Mouse (Mus musculus): ENCODE results near the gene Smarcc2. TPM values are rescaled to one million over a fixed set of nuclear protein-coding genes. Genes with fewer than 3 reads are reported as not detected.
A peak's percentile ranks its signal among the peaks of the same experiment; 100 is the strongest.

The Smarcc2 gene
- polyA plus RNA-seq, 1 experiment from 2014 or later, result 93.6 TPM

DNA sequence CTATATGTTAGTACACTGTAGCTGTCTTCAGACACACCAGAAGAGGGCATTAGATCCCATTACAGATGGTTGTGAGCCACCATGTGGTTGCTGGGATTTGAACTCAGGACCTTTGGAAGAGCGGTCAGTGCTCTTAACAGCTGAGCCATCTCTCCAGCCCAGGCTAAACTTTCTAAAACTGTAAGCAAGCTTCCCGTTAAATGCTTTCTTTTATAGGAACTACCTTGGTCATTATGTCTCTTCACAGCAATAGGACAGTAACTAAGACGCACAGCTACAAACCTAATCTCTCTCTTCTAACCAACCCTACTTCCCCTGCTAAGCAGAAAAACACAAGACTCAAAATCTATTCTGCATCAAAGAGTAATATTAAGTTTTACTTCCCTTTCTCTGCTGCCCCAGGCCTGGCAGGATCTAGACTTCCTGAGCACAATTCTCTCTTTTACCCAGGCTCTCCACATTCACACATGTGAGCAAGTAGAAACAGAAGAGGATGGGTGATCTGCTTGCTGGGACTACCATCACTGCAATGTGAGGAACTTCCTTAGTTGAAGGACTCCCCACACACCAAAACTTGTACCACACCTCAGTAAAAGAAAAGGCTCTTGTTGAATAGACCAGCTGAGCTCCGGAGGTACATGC, 76.7 kb downstream of the Smarcc2 start:
- WGBS, result 67% methylated on average over 4 of the region's 4 CpGs
- peak overlapping the region; percentile 19; the same call in 1 of the 2 replicates for H3K4me3 ChIP-seq (replicated peaks)
- H3K9ac ChIP-seq, result no peak overlapping the region
- peak; percentile 13; the same call in 1 of the 2 replicates for ATAC-seq (ENCODE audit: insufficient number of reproducible peaks, low FRiP score, low TSS enrichment, low read depth)
- H3K27me3 ChIP-seq, result no peaks in the 10 kb centered on the region
- peak overlapping the region; percentile 82 for H3K27ac ChIP-seq (replicated peaks)
- H3K36me3 ChIP-seq, result no peaks in the 10 kb centered on the region
- peaks cover 10% of the 10 kb centered on the region; the same call in 1 of the 2 replicates for H3K4me1 ChIP-seq
- no peaks in the 10 kb centered on the region for H3K9me3 ChIP-seq (replicated peaks)
- H3K4me2 ChIP-seq (replicated peaks), result peak overlapping the region; percentile 45

DNA sequence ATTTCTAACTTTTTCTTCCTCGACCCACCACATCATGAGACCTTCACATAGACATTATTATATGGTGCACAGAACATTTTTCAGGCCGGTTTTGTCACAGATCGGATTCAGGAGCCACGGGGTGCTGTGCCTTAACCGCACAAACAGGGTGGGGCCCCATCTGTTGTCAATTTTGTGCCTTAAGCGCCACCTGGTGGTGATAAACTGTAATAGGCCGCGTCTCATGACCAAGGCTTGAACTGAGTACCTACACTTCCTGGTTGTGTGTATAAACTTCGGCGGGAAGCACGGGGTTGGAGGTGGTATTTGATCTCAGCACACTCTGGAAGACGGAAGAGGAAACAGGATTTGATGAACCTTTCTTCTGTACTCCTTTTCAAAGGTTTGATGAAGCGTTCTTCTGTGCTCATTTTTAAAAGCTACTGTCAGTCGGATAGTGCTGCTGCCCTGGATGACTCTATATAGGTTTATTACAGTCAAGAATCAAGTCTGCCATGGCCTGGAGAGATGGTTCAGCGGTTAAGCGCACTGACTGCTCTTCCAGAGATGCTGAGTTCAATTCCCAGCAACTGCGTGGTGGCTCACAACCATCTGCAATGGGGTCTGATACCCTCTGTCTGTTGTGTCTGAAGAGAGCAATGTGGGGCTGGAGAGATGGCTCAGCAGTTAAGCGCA, 77.4 kb downstream of the Smarcc2 start:
- H3K4me3 ChIP-seq (replicated peaks), result peak overlapping the region; percentile 19
- H3K4me2 ChIP-seq (replicated peaks), result peak overlapping the region; percentile 45
- ATAC-seq (ENCODE audit: insufficient number of reproducible peaks, low FRiP score, low TSS enrichment, low read depth), result peak; percentile 93
- WGBS, result 13% methylated on average over 18 of the region's 18 CpGs
- no peak overlapping the region for H3K9ac ChIP-seq
- peaks cover 5% of the 10 kb centered on the region; the same call in 1 of the 2 replicates for H3K36me3 ChIP-seq
- no peaks in the 10 kb centered on the region for H3K27me3 ChIP-seq
- H3K9me3 ChIP-seq (replicated peaks), result no peaks in the 10 kb centered on the region
- H3K27ac ChIP-seq (replicated peaks), result peak overlapping the region; percentile 82
- H3K4me1 ChIP-seq, result peaks cover 10% of the 10 kb centered on the region; the same call in 1 of the 2 replicates

DNA sequence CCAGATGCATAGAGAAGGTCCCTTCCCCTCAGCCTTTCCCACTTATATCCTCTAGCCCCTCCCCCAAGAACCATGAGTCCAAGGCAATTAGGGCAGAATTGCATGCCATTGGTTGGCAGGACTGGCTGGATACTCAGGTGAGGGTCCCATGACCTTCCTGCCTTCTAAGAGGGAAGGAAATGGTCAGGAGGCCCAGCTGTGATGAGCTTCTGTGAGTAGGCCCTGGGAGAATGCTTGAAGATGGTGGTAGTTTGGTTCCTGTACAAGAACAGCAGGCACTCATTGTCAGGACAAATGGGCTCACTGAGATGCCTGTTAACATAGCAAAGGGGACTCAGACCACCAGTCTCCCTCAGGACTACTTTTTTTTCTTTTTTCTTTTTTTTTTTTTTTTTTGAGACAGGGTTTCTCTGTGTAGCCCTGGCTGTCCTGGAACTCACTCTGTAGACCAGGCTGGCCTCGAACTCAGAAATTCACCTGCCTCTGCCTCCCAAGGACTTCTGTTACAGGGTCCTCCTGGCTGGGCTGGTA, 79.4 kb downstream of the Smarcc2 start:
- H3K36me3 ChIP-seq, result peaks cover 19% of the 10 kb centered on the region
- H3K4me2 ChIP-seq (replicated peaks), result no peak overlapping the region
- no peak for ATAC-seq (ENCODE audit: insufficient number of reproducible peaks, low FRiP score, low TSS enrichment, low read depth)
- no peak overlapping the region for H3K27ac ChIP-seq (replicated peaks)
- WGBS, result 81% methylated on average over 1 of the region's 1 CpGs
- no peak overlapping the region for H3K9ac ChIP-seq
- H3K27me3 ChIP-seq, result no peaks in the 10 kb centered on the region
- no peak overlapping the region for H3K4me3 ChIP-seq (replicated peaks)
- H3K4me1 ChIP-seq, result peaks cover 10% of the 10 kb centered on the region; the same call in 1 of the 2 replicates
- no peaks in the 10 kb centered on the region for H3K9me3 ChIP-seq (replicated peaks)

Small RNAs within 50 kb of the gene (microRNA-seq; reads per million reads assigned to microRNA genes)
- gene Mir6916 (ENCODE audit: borderline number of aligned reads) (not detected), gene Mir8105 (ENCODE audit: borderline number of aligned reads) (not detected)

Other genes with a start within 250 kb of the Smarcc2 start
- 30.8 TPM in 2 replicates for gene Spryd4, start 247.4 kb upstream of the Smarcc2 start, polyA plus RNA-seq (2015; fragmentation: Nextera tagmentation; extraction: Ambion mirVana)
- gene Mip, start 233.4 kb upstream of the Smarcc2 start, polyA plus RNA-seq (2015; fragmentation: Nextera tagmentation; extraction: Ambion mirVana), result 0.23 and 0.28 TPM in 2 replicates
- gene Timeless, start 227.2 kb upstream of the Smarcc2 start, polyA plus RNA-seq (2015; fragmentation: Nextera tagmentation; extraction: Ambion mirVana), result 43.8 and 48.1 TPM in 2 replicates
- gene Apon, start 205.2 kb upstream of the Smarcc2 start, polyA plus RNA-seq (2015; fragmentation: Nextera tagmentation; extraction: Ambion mirVana), result 0.27 TPM in 1 of 2 replicates, not detected in the other
- gene Apof, start 190.6 kb upstream of the Smarcc2 start, polyA plus RNA-seq (2015; fragmentation: Nextera tagmentation; extraction: Ambion mirVana), result not detected in 2 replicates
- gene Stat2, start 188.7 kb upstream of the Smarcc2 start, polyA plus RNA-seq (2015; fragmentation: Nextera tagmentation; extraction: Ambion mirVana), result 15.0 and 17.0 TPM in 2 replicates
- 0.35 TPM in 1 of 2 replicates, not detected in the other for gene Il23a, start 160.5 kb upstream of the Smarcc2 start, polyA plus RNA-seq (2015; fragmentation: Nextera tagmentation; extraction: Ambion mirVana)
- 27.6 and 32.0 TPM in 2 replicates for gene Pan2, start 155.9 kb upstream of the Smarcc2 start, polyA plus RNA-seq (2015; fragmentation: Nextera tagmentation; extraction: Ambion mirVana)
- 319 and 363 TPM in 2 replicates for gene Cnpy2, start 136.8 kb upstream of the Smarcc2 start, polyA plus RNA-seq (2015; fragmentation: Nextera tagmentation; extraction: Ambion mirVana)
- gene Cs, start 121.5 kb upstream of the Smarcc2 start, polyA plus RNA-seq (2015; fragmentation: Nextera tagmentation; extraction: Ambion mirVana), result 164 and 180 TPM in 2 replicates
- 19.4 and 20.4 TPM in 2 replicates for gene Coq10a, start 90.3 kb upstream of the Smarcc2 start, polyA plus RNA-seq (2015; fragmentation: Nextera tagmentation; extraction: Ambion mirVana)
- gene Ankrd52, start 82.1 kb upstream of the Smarcc2 start, polyA plus RNA-seq (2015; fragmentation: Nextera tagmentation; extraction: Ambion mirVana), result 11.0 and 12.1 TPM in 2 replicates
- gene Slc39a5, start 58.0 kb upstream of the Smarcc2 start, polyA plus RNA-seq (2015; fragmentation: Nextera tagmentation; extraction: Ambion mirVana), result 0.13 TPM in 1 of 2 replicates, not detected in the other
- 66.2 and 75.7 TPM in 2 replicates for gene Nabp2, start 47.8 kb upstream of the Smarcc2 start, polyA plus RNA-seq (2015; fragmentation: Nextera tagmentation; extraction: Ambion mirVana)
- 44.0 and 45.0 TPM in 2 replicates for gene Rnf41, start 47.6 kb upstream of the Smarcc2 start, polyA plus RNA-seq (2015; fragmentation: Nextera tagmentation; extraction: Ambion mirVana)
- 1,219 and 1,296 TPM in 2 replicates for gene Myl6, start 34.9 kb downstream of the Smarcc2 start, polyA plus RNA-seq (2015; fragmentation: Nextera tagmentation; extraction: Ambion mirVana)
- gene Myl6b, start 39.4 kb downstream of the Smarcc2 start, polyA plus RNA-seq (2015; fragmentation: Nextera tagmentation; extraction: Ambion mirVana), result 5.0 and 6.9 TPM in 2 replicates
- gene Esyt1, start 66.6 kb downstream of the Smarcc2 start, polyA plus RNA-seq (2015; fragmentation: Nextera tagmentation; extraction: Ambion mirVana), result 43.3 and 44.0 TPM in 2 replicates
- 15.8 and 16.0 TPM in 2 replicates for gene Zc3h10, start 88.5 kb downstream of the Smarcc2 start, polyA plus RNA-seq (2015; fragmentation: Nextera tagmentation; extraction: Ambion mirVana)
- 4,202 and 4,259 TPM in 2 replicates for gene Rpl41, start 90.1 kb downstream of the Smarcc2 start, polyA plus RNA-seq (2015; fragmentation: Nextera tagmentation; extraction: Ambion mirVana)
- 186 and 189 TPM in 2 replicates for gene Pa2g4, start 106.7 kb downstream of the Smarcc2 start, polyA plus RNA-seq (2015; fragmentation: Nextera tagmentation; extraction: Ambion mirVana)
- gene Erbb3, start 130.4 kb downstream of the Smarcc2 start, polyA plus RNA-seq (2015; fragmentation: Nextera tagmentation; extraction: Ambion mirVana), result 23.9 and 25.8 TPM in 2 replicates
- 833 and 868 TPM in 2 replicates for gene Rps26, start 167.5 kb downstream of the Smarcc2 start, polyA plus RNA-seq (2015; fragmentation: Nextera tagmentation; extraction: Ambion mirVana)
- gene Ikzf4, start 186.7 kb downstream of the Smarcc2 start, polyA plus RNA-seq (2015; fragmentation: Nextera tagmentation; extraction: Ambion mirVana), result 3.1 and 3.9 TPM in 2 replicates
- 19.3 and 20.9 TPM in 2 replicates for gene Suox, start 214.8 kb downstream of the Smarcc2 start, polyA plus RNA-seq (2015; fragmentation: Nextera tagmentation; extraction: Ambion mirVana)
- gene Rab5b, start 237.0 kb downstream of the Smarcc2 start, polyA plus RNA-seq (2015; fragmentation: Nextera tagmentation; extraction: Ambion mirVana), result 91.6 and 97.4 TPM in 2 replicates
- 27.2 and 29.8 TPM in 2 replicates for gene Pmel, start 244.9 kb downstream of the Smarcc2 start, polyA plus RNA-seq (2015; fragmentation: Nextera tagmentation; extraction: Ambion mirVana)
- 105 TPM in 2 replicates for gene Cdk2, start 245.8 kb downstream of the Smarcc2 start, polyA plus RNA-seq (2015; fragmentation: Nextera tagmentation; extraction: Ambion mirVana)

Data from embryonic facial prominence, embryonic 15.5 days (tissue).